Mouse (Mus musculus) retina, postnatal 1 day (tissue): Measurements from ENCODE around the gene Cnfn.

Experiments used
- DNase-seq: peaks from one replicate; pipeline ENCODE4 v3.0.0-alpha.2; 2012

The Cnfn gene

DNA sequence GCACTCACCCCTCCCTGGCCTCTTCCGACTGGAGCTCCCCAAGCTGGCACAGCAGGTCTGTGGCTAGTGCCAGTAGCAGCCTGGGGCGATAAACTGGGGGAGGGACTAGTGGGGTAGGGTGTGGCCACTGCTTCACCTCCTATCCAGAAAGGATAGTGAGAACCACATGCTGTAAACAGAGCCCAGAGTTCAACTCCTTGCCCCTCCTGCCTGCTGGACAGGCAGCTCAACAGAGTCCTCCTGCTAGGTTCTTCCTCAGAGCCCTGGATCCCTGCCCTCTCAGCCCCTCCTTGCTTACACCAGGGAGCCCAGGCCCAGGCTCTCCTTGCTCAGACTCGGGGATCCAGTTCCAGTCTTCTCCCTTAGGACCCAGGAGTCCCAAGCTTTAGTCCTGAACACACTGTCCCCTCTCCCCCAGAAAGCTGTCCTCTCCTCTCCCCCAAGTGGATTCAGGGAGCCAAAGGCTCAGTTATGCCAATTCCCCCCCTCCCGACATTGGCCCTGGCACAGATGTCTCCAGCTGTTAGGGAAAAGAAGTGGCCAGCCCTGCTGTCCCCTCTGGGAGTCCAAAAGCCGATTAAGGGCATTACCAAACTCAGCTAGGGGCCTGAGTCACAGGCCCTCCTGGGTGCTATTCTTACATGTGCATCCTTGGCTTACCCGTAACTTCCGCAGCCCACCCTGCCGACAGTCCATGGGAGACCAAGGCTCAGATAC is 20.7 kb upstream of the Cnfn start:
- DNase-seq = no peak

DNA sequence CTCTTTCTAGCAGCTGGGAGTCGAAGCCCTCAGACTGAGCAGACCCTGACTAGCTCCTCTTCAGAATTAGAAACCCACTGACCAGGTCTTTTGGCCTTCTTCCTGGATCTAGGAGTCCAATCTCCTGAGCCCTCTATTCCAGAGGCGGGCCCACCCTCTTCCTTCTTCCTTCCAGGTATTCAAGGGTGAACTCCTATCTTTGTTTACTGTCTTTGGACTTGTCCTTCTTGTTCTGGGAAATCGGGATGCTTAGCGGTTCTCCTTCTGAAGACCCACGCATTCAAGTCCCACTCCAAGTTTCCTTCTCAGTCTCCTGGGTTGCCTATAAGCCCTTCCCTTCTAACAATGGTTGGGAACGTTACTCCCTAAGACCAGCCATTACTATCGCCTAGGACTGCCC is 19.4 kb upstream of the Cnfn start:
- DNase-seq = no peak

- no peak for DNase-seq
Measured at GRCm38 (mm10) chr7:25387811-25388440, 18.4 kb upstream of the Cnfn start.

- no peak for DNase-seq
Measured at GRCm38 (mm10) chr7:25385850-25386555, 16.5 kb upstream of the Cnfn start.

DNA sequence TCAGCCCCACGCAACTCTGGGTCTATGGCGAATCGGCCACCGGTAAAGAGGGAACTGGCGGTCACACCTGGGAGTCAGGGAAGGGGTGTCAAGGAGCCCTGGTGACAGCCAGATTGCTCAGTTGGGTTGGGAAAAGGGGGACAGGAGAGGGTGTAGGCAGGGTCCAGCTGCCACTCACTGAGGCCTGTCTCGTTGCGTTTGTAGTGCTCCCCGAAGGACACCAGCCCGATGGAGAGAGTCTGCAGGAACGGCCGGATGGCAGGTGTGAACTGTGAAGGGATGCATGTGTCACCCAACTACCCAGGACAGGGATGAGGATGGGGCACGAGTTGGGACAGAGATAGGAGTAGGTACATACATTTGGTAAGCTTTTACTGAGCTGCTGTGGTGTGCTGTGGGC is 15.7 kb upstream of the Cnfn start:
- DNase-seq = no peak

DNA sequence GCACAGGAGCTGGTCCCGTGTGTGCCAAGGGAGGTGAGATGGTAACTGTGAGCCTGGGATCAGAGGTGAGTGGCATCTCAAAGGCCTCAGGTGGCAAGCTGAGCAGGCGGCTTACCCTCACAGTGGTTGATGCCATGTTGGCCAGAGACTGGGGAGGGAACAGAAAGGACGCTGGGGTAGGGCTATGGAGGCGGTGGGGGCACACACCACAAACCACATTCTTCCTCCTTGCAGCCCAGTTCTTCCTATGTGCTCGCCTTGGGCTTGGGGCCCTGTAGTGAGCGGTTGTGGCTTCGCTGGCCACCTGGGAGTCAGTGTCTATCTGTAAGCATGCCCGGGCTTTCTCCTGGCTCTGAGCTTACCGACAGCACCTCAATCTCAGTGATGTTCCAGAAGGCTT is 15.3 kb upstream of the Cnfn start:
- no peak for DNase-seq

DNA sequence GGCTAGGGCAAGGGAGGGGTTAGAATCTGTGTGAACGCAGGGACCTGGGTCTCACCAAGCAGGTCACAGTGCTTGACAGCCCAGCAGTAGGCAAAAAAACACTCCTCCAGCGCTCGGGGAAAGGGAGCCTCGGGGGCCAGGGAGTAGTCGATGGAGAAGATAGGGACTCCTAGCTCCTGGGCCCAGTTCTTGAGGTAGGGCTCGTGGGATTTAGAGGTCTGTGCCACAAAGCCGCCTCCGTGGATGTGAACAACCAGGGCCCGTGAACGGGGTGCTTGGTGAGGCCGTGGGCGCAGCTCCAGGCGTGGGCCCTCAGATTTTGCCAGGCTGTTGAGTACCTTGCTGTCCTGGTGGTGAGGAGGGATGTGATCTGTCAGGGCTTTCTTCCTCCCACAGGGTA is 14.8 kb upstream of the Cnfn start:
- DNase-seq = no peak

- DNase-seq = no peak
Measured at GRCm38 (mm10) chr7:25383891-25384290, 14.4 kb upstream of the Cnfn start.

- no peak for DNase-seq
Measured at GRCm38 (mm10) chr7:25383385-25383784, 13.9 kb upstream of the Cnfn start.

- DNase-seq = no peak
Measured at GRCm38 (mm10) chr7:25382541-25382940, 13.0 kb upstream of the Cnfn start.

- DNase-seq = no peak
Measured at GRCm38 (mm10) chr7:25381284-25381680, 11.8 kb upstream of the Cnfn start.

DNA sequence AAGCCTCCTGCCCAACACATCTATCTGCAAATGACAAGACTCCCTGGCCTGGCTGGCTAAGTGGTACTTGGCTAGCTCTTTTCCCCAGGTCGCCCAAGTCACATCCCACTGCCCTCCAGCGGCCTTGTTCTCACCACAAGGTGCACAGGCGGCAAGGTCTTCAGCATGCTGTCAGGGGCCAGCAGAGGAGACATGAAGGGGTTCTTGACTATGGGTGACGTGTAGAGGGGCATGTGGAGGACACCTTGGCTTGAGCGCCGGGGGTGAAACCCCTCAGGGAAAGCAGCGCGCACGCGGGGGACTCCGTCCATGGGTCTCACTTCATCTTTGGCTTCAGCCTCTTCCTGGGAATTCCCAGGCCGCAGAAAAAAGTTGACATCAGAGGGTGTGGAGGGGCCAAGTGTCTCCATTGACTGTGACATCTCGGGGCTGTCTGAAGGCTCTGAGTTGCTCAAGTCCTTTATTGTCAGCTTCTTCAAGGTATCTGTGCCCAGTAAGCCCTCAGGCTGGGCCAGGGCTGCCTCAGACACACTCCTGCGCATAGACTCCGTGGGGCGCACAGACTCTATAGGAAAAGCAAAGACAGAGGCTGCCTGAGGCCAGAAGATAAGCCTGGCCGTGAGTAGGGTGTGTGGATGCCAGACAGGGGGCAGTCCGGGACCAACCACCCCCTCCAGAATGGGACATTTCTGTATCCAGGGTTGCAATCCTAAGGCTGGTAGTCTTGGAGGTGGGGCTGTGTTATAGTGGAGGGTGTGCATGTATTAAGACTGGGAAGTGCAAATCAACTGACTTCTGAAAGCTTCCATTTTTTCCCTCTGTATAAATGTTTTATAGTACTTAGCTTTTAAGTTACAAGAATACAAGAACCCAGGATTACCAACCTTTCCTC is 11.1 kb upstream of the Cnfn start:
- no peak for DNase-seq

- DNase-seq = peak; percentile 84
Measured at GRCm38 (mm10) chr7:25379551-25380351, 10.2 kb upstream of the Cnfn start.

DNA sequence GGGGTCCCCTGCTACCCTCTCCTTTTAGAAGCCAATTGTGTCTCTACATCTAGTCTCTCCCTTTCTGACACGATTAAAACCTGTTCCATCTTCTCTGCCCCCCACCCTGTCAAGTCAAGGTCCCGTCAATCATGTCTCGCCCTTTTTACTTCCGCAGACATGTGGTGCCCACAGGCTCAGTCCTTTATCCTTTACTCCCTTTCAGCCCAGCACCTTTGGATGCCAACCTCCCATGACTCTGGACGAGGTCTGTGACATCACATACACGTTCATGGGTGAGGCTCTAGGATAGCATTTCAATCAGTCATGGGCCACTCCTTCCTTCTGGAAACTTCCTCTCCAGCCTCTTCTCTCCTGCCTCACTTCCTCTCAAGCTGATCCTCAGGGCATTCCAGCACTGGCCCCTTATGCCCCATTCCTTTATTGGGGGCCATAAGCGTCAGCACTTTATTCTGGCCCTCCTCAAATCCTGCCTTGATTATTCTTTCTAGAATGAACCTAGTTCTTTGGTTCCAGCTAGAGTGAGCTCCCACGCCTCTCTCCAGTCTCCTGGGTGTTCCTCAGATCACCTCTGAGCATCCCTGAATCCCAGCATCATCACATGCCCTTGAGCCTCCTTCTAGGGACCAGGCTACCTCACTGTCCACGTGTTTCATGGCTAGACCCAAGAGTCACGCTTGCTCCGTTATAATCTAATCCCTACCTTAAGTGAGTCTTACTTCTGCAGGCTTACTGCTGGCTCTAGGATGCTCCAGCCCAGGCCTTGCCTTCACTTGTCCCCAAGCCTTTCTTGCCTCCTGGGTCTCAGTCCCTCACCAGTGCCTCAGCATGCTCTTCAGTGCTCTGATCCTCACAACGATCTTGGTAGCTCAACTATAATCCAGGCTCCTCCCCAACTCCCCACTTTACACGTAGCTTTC is 8.9 kb upstream of the Cnfn start:
- DNase-seq = no peak

DNA sequence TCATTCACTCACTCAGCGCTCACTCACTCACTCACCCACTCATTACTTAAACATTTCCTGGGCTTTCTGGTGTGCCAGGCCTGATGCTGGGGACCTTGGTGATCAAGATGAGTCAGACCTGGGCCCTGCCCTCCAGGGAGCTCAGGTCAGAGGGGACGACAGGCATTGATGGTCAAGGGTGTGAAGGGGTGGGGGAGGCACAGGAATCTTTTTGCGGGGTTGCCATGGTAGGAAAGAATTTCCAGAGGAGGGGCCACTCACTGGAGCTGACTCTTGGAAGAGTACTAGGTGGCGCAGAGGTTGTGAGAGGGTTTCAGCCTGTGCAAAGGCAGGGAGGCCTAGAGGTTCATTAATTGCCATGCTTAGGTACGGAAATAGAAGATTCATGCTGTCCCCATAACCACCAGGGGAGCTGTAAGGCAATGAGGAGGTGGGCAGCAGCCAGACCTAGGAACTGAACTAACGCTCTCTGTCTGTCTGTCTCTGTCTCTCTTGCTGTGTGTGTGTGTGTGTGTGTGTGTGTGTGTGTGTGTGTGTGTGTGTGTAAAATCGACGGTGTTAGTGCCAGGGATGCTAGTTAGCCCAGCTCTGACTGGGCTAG is 7.7 kb upstream of the Cnfn start:
- peak; percentile 44 for DNase-seq

GRCm38 (mm10) chr7:25376556-25376955 is 7.0 kb upstream of the Cnfn start:
- DNase-seq = peak; percentile 89

DNA sequence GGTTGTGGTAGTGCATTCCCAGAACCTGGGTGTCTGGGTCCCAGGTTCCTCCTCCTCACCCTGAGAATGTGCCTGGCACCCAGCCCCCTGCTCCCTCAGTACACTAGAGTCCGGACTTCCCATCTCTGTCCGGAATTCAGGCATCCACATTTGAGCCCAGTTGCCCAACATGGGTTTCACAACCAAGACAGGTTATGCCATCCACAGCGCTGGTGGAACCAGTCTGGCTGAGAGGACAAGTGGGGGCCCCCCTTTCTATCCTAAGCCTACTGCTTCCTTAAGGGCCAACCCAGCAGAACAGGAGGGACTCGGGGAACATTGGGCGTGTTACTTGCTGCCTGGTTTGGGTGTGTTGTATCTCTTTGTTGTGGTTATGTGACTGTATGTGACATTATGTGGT is 2.9 kb upstream of the Cnfn start:
- DNase-seq = no peak

DNA sequence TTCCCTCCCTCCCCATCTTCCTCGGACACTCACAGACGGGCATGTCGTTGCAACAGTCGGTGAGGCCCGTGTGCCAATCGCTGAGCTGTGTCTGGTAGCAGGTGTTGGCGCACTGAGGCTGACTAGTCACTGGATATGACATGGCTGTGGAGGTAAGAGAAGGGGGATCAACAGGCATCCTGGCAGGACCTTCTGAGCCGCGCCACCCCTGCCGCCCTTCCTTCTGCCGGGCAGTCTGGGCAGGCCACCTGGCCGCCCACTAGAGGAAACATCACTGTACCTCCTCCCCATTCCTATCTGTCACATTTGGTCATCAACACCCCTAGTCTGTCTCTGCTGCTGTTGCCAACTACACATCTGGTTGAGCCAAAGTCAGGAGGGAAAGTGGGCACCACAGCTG is 1.2 kb downstream of the Cnfn start:
- DNase-seq = no peak

GRCm38 (mm10) chr7:25367632-25368293 is 1.8 kb downstream of the Cnfn start:
- DNase-seq = peak; percentile 54
